Mouse (Mus musculus) MEL (cell line): ENCODE results near the gene Olfr824. TPM values are rescaled to one million over a fixed set of nuclear protein-coding genes. Genes with fewer than 3 reads are reported as not detected.
"Not testable (repeated sequence)": the region's sequence is repeated elsewhere in the genome, so short reads cannot be mapped to it uniquely, and the experiment has no call there.

Experiments used
- DNase-seq: peaks from one replicate; pipeline ENCODE4 v3.0.0; 2011; ENCODE audit warnings: low read depth, low spot score
- H3K27ac ChIP-seq: 2 replicates; pipeline ENCODE4 v1.5.1; 2012; ENCODE audit warnings: low read depth, mild to moderate bottlenecking, control low read depth, low read length, moderate library complexity; ENCODE audit not compliant: control insufficient read depth
- H3K27me3 ChIP-seq, 2 experiments: fragments of 150-350 bp in 1 of 2; sonication (generic) in 1 of 2; 2 replicates each; pipeline ENCODE4 v1.6.1; 2012; ENCODE audit warnings: low read length in 2 of 2, mild to moderate bottlenecking in 2 of 2, improper control_type of control experiment in 1 of 2, moderate library complexity in 1 of 2; ENCODE audit not compliant: insufficient read depth in 2 of 2, control insufficient read depth in 1 of 2
- H3K36me3 ChIP-seq, 2 experiments: 2 replicates each; pipeline ENCODE4 v1.6.1; 2012 to 2014; ENCODE audit warnings: low read length in 2 of 2, improper control_type of control experiment in 1 of 2, inconsistent platforms in 1 of 2, mild to moderate bottlenecking in 1 of 2; ENCODE audit not compliant: insufficient read depth in 2 of 2, control insufficient read depth in 1 of 2
- H3K4me1 ChIP-seq, 2 experiments: fragments of 150-350 bp in 1 of 2; sonication (generic) in 1 of 2; 2 replicates each; pipeline ENCODE4 v1.6.1; 2012; ENCODE audit warnings: low read length in 2 of 2, improper control_type of control experiment in 1 of 2, mild to moderate bottlenecking in 1 of 2; ENCODE audit not compliant: insufficient read depth in 2 of 2, control insufficient read depth in 1 of 2
- H3K4me3 ChIP-seq, 2 experiments: fragments of 150-350 bp in 1 of 2; sonication (generic) in 1 of 2; 2 replicates each; pipeline ENCODE4 v1.5.1; 2012; ENCODE audit warnings: low read depth in 2 of 2, low read length in 2 of 2, mild to moderate bottlenecking in 2 of 2, moderate library complexity in 2 of 2, control low read depth in 1 of 2, improper control_type of control experiment in 1 of 2; ENCODE audit not compliant: control insufficient read depth in 1 of 2, insufficient read depth in 1 of 2
- H3K79me2 ChIP-seq: 2 replicates; pipeline ENCODE4 v1.6.1; 2012; ENCODE audit warnings: mild to moderate bottlenecking, low read length, moderate library complexity; ENCODE audit not compliant: control insufficient read depth, poor library complexity, insufficient read depth
- H3K9ac ChIP-seq: 2 replicates; pipeline ENCODE4 v1.6.1; 2012; ENCODE audit warnings: low read depth, mild to moderate bottlenecking, control low read depth, low read length, moderate library complexity; ENCODE audit not compliant: control insufficient read depth, poor library complexity, severe bottlenecking
- H3K9me3 ChIP-seq: fragments of 150-350 bp; sonication (generic); replicated peaks from 2 replicates; pipeline ENCODE4 v1.6.1; 2012; ENCODE audit warnings: mild to moderate bottlenecking, low read length, improper control_type of control experiment, moderate library complexity; ENCODE audit not compliant: insufficient read depth
- BHLHE40 ChIP-seq: IDR thresholded peaks from 2 replicates; pipeline ENCODE4 v1.6.1; 2012; ENCODE audit warnings: low read depth, mild to moderate bottlenecking, inconsistent platforms, low read length, improper control_type of control experiment, borderline replicate concordance
- CHD1 ChIP-seq: IDR thresholded peaks from 2 replicates; pipeline ENCODE4 v1.6.1; 2012; ENCODE audit warnings: low read depth, mild to moderate bottlenecking, inconsistent platforms, low read length, improper control_type of control experiment
- ETS1 ChIP-seq: IDR thresholded peaks from 2 replicates; pipeline ENCODE4 v1.6.1; 2012; ENCODE audit warnings: low read depth, mild to moderate bottlenecking, inconsistent platforms, low read length, improper control_type of control experiment, moderate library complexity
- HCFC1 ChIP-seq: IDR thresholded peaks from 2 replicates; pipeline ENCODE4 v1.6.1; 2012; ENCODE audit warnings: low read depth, mild to moderate bottlenecking, inconsistent platforms, low read length, improper control_type of control experiment, moderate library complexity
- JUND ChIP-seq: IDR thresholded peaks from 2 replicates; pipeline ENCODE4 v1.6.1; 2011; ENCODE audit warnings: low read depth, mild to moderate bottlenecking, improper control_type of control experiment, low read length
- MAFK ChIP-seq: IDR thresholded peaks from 2 replicates; pipeline ENCODE4 v1.6.1; 2011; ENCODE audit warnings: low read depth, mild to moderate bottlenecking, low read length, improper control_type of control experiment, borderline replicate concordance
- MAX ChIP-seq: IDR thresholded peaks from 2 replicates; pipeline ENCODE4 v1.6.1; 2011; ENCODE audit warnings: low read length, improper control_type of control experiment
- MAZ ChIP-seq: IDR thresholded peaks from 2 replicates; pipeline ENCODE4 v1.6.1; 2012; ENCODE audit warnings: low read depth, mild to moderate bottlenecking, inconsistent platforms, low read length, improper control_type of control experiment
- MYC ChIP-seq: IDR thresholded peaks from 2 replicates; pipeline ENCODE4 v1.6.1; 2011; ENCODE audit warnings: low read depth, mild to moderate bottlenecking, low read length, improper control_type of control experiment, moderate library complexity
- NELFE ChIP-seq: IDR thresholded peaks from 2 replicates; pipeline ENCODE4 v1.6.1; 2011; ENCODE audit warnings: low read depth, low read length, improper control_type of control experiment
- NRF1 ChIP-seq: IDR thresholded peaks from 2 replicates; pipeline ENCODE4 v1.6.1; 2014; ENCODE audit warnings: low read depth, mild to moderate bottlenecking, inconsistent platforms, low read length, improper control_type of control experiment, moderate library complexity; ENCODE audit not compliant: poor library complexity, insufficient read depth, severe bottlenecking
- POLR2AphosphoS5 ChIP-seq: IDR thresholded peaks from 2 replicates; pipeline ENCODE4 v1.6.1; 2012; ENCODE audit warnings: low read depth, borderline replicate concordance, mild to moderate bottlenecking, inconsistent platforms, low read length, moderate library complexity, mixed read lengths
- SIN3A ChIP-seq: IDR thresholded peaks from 2 replicates; pipeline ENCODE4 v1.6.1; 2012; ENCODE audit warnings: low read length, improper control_type of control experiment, inconsistent platforms
- SMC3 ChIP-seq: IDR thresholded peaks from 2 replicates; pipeline ENCODE4 v1.6.1; 2011; ENCODE audit warnings: low read depth, low read length, improper control_type of control experiment
- TBP ChIP-seq: IDR thresholded peaks from 2 replicates; pipeline ENCODE4 v1.8.0; 2011; ENCODE audit warnings: low read depth, low read length, improper control_type of control experiment
- TCF12 ChIP-seq: IDR thresholded peaks from 2 replicates; pipeline ENCODE4 v1.6.1; 2014; ENCODE audit warnings: low read depth, mild to moderate bottlenecking, inconsistent platforms, low read length, improper control_type of control experiment, moderate library complexity
- UBTF ChIP-seq: IDR thresholded peaks from 2 replicates; pipeline ENCODE4 v1.6.1; 2012; ENCODE audit warnings: low read depth, mild to moderate bottlenecking, inconsistent platforms, low read length, improper control_type of control experiment, moderate library complexity, borderline replicate concordance; ENCODE audit not compliant: insufficient read depth
- USF1 ChIP-seq: IDR thresholded peaks from 2 replicates; pipeline ENCODE4 v1.6.1; 2014; ENCODE audit warnings: low read depth, mild to moderate bottlenecking, inconsistent platforms, low read length, improper control_type of control experiment, moderate library complexity
- ZKSCAN1 ChIP-seq: IDR thresholded peaks from 2 replicates; pipeline ENCODE4 v1.6.1; 2012; ENCODE audit warnings: low read depth, mild to moderate bottlenecking, inconsistent platforms, low read length, improper control_type of control experiment, moderate library complexity
- ZMIZ1 ChIP-seq: IDR thresholded peaks from 2 replicates; pipeline ENCODE4 v1.6.1; 2012; ENCODE audit warnings: low read depth, mild to moderate bottlenecking, inconsistent platforms, low read length, improper control_type of control experiment, moderate library complexity
- polyA plus RNA-seq, 2 experiments: library from polyadenylated mRNA; stranded (reverse) in 1 of 2; unstranded in 1 of 2; fragments of >175 nt in 1 of 2; fragments of >200 nt in 1 of 2; gene quantifications; 2 replicates each; pipeline versions ENCODE4 v1.2.1 to v1.2.4; 2012; ENCODE audit warnings: low replicate concordance in 2 of 2, low read depth in 1 of 2; ENCODE audit not compliant: insufficient read length in 2 of 2, insufficient read depth in 1 of 2, missing spikeins in 1 of 2
- total RNA-seq: library from RNA; depleted of rRNA; stranded (reverse); fragments of 300-350 nt; gene quantifications from 2 replicates; pipeline ENCODE4 v1.2.3, GENCODE M21; 2012

Olfr824 gene
- total and polyA plus RNA-seq, 3 experiments, result not detected

DNA sequence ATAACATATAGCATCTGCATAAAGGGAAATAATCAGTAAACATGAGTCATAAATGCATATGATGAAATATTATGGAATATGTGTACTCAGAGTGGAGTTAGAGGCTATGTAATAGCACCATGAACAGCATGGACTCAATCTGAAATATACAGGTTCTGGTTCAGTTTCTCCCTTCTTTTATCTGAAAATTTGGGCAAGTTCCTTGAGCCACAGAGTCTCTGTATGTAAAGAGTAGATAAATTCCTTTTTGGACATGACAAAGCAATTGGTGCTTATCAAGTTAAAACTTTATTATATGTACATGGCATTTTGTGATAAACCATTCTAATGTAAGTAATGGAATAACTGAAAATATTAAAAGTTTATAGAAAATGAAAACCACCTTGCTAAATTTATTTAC lies 35.4 kb upstream of the Olfr824 start (continued):
- no peak for TF ChIP-seq HCFC1
- no peak for TF ChIP-seq TBP
- TF ChIP-seq BHLHE40, result no peak
- no peak for TF ChIP-seq ZMIZ1
- TF ChIP-seq MAX, result no peak
- no peak for TF ChIP-seq POLR2AphosphoS5
- TF ChIP-seq USF1, result no peak
- TF ChIP-seq SIN3A, result peak; percentile 16; the same call in 1 of the 2 replicates
- no peak for TF ChIP-seq NRF1
- TF ChIP-seq TCF12, result peak; percentile 91
- TF ChIP-seq UBTF, result no peak
- TF ChIP-seq, all 39 proteins: peak for 8

GRCm38 (mm10) chr10:130144121-130144520 lies 14.3 kb upstream of the Olfr824 start:
- no peak overlapping the region for H3K27ac ChIP-seq
- H3K9ac ChIP-seq, result peak overlapping the region; percentile 5; the same call in 1 of the 2 replicates
- peaks cover 0 to 2% of the 10 kb centered on the region in 2 experiments; a peak in 1 of 4 replicates for H3K4me1 ChIP-seq
- DNase-seq, result no peak
- no peaks in the 10 kb centered on the region for H3K79me2 ChIP-seq
- no peaks in the 10 kb centered on the region for H3K27me3 ChIP-seq
- no peaks in the 10 kb centered on the region for H3K36me3 ChIP-seq
- peak overlapping the region; percentile 48 to 62 for H3K4me3 ChIP-seq
- TF ChIP-seq MAX (no peak), SIN3A (no peak), MYC (no peak), MAFK (no peak), TBP (no peak), MAZ (no peak), NELFE (no peak), ZKSCAN1 (no peak), SMC3 (no peak), ETS1 (no peak), CHD1 (no peak), TCF12 (no peak), JUND (no peak)
- TF ChIP-seq, all 39 proteins: peak for 0
- no peaks in the 10 kb centered on the region for H3K9me3 ChIP-seq

DNA sequence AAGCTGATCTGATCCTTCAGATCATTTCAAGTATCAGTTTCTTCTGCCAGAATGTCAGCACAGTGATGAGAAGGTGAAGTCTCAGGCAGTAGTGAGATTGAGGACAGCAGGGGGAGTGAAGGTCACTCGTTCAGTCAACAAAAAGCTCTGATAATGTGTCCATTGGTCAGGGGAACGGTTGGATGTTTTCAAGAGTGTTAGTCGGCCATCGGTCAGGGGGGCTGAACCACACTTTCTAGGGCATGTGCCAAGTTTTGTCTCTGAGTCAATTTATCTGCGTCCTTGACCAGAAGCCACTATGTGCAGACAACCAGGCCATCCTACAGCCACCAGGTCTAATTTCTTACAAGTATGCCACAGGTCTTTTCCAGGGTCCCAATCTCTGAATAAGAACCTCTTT lies 12.7 kb upstream of the Olfr824 start:
- not testable (repeated sequence) for H3K4me1 ChIP-seq, H3K36me3 ChIP-seq, DNase-seq, H3K9me3 ChIP-seq, H3K9ac ChIP-seq, H3K79me2 ChIP-seq, H3K27me3 ChIP-seq, H3K4me3 ChIP-seq, H3K27ac ChIP-seq
